Mouse (Mus musculus): Measurements from ENCODE around the gene Clk4.

Gene Clk4

DNA sequence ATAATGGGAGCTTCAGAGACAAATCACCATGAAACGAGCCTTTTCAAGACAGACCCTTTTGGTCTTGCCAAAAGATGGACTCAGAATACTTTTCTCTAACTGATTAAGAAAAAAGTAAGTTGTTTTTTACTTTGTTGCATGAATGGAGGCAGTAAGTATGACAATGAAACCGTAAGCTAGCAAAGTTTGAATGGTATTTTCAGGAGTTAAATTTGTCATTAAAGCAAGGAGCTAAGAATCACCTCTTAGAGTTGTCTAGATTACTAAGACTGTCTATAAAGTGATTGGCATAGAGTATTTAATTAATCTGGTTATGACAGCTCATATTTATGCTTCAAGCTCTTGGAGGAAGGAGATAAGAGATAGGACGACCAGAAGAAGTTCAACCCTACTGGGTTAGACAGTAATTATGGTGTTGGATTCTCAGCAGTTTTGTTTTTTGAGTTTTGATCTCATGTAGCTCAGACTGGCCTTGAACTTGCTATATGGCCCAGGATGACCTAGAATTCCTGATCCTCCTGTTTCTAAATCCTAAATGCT, at the start of gene Clk4:
Clk4 (plus strand) TSS at position 51 of the 540 bp plus-strand sequence.
- no peak for TF ChIP-seq GATA4 (IDR thresholded peaks at IDR 0.05; ENCODE audit: insufficient replicate concordance, low read length)

DNA sequence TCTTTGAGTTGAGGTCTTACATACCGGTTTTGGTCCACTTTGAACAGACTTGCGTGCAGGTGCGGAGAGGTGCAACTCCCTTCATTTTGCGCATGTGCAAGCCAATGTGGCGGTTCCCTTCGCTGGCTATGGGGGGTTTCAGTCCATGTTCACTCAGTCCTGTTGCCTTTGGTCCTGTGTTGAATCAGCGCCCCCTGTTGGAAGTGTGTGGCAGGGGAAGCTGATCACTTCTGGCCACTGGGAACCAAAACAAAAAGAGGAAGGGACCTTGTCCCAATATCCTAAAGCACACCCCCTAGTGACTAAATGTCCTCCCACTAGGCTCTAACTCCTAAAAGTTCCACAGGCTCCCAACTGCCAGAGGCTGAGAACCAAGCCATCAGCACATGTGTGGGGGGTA, 47.5 kb upstream of the Clk4 start:
- no peak for TF ChIP-seq GATA4 (IDR thresholded peaks at IDR 0.05; ENCODE audit: insufficient replicate concordance, low read length)

DNA sequence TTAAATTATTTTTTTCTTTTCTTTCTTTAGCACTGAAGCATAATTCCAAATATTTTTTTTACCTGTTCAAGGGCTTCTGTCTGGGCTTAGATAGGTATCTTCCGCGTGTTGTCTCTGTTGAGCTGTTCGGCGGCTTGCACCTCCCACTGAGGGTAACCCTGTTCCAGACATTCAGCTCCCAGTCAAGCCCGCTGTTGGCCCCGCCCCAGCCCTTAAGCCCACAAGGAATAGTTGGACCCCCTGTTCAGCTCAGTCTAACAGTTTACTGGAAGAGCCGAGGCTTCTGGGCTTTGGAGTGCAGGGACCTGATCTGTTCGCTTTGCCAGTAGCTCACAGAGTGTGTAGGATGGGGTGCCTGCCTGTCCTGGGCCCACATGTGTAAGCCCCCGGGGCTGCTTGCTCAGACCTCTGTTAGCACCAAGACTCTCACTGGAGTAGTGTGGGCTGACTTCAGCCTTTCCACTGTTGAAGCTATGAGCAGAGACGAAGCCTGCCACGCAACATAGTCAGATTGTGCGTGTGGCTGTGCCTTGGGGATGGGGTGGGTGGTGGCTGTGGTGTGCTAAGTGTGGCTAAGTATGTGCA, 42.0 kb upstream of the Clk4 start:
- no peak for TF ChIP-seq GATA4 (IDR thresholded peaks at IDR 0.05; ENCODE audit: insufficient replicate concordance, low read length)

DNA sequence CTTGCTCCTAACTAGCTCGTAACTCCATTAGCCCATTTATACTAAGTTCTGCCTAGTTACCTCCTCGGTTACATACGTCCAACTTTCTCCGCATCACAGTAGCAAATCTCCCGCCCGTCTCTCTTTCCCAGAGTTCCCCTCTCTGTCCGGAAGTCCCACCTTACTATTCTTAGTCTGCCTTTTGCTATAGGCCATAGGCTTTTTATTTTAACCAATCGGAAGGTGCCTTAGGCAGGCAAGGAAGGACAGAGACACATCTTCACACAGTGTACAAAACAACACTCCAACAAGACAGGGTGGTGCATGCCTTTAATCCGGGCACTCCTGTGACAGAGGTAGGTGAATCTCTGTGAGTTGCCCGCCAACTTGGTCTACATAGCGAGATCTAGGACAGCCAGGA, 41.2 kb upstream of the Clk4 start, which contains the start of gene Gm12569:
Gm12569 (plus strand) TSS at position 166 of the 400 bp plus-strand sequence.
- no peak for TF ChIP-seq GATA4 (IDR thresholded peaks at IDR 0.05; ENCODE audit: insufficient replicate concordance, low read length)

DNA sequence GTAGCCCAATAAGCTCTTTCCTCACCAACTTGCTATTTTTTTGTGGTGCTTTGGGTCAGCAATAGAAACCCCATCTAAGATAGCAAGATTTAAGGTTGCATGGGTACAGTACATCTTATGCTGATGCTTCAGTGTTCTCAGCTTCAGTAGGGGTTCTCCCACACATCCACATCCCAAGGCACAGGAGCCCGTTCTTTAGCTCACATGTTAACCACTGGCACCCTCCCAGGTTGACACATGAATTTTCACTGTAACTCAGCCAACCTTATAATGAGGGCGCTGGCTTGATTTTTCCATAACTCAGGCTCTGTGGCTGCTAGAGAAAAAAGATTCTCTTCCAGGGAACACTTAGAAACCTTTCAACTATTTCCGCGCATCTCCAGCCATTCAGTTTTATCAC, 34.4 kb upstream of the Clk4 start:
- TF ChIP-seq GATA4 (IDR thresholded peaks at IDR 0.05; ENCODE audit: insufficient replicate concordance, low read length): no peak

DNA sequence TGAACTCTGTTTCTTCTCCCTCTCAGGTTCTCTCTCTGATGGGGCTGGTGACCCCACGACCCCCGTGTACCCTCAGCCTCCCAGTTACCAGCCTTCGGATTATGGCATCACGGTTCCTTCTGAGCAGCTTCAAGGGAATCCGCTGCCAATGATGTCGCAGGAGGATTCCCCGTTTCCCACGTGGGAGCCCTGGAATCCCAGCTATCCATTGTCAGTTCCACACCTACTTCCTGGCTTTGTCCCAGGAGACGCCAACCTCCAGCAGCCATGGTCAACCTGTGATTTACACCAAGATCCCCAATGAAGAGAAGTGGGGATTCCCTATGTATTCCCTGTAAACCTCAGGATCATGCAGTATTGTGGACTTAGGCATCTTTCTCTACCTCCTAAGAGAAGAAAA, 26.9 kb upstream of the Clk4 start:
- TF ChIP-seq GATA4 (IDR thresholded peaks at IDR 0.05; ENCODE audit: insufficient replicate concordance, low read length): no peak

DNA sequence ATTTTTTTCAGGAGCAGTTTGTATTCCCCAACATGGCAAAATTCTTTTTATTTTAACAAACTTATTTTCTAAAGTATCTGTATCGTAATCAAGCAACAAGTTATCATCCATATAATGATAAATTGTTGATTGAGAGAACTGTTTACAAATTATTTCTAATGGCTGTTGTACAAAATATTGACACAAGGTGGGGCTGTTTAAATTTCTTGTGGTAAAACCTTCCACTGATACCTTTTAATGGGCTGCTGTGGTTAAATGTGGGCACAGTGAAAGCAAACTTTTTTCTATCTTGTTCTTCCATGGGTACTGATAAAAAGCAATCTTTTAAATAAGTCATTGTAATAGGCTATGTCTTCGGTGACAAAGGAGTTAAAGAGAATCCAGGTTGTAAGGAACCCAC, 18.6 kb upstream of the Clk4 start:
- no peak for TF ChIP-seq GATA4 (IDR thresholded peaks at IDR 0.05; ENCODE audit: insufficient replicate concordance, low read length)

DNA sequence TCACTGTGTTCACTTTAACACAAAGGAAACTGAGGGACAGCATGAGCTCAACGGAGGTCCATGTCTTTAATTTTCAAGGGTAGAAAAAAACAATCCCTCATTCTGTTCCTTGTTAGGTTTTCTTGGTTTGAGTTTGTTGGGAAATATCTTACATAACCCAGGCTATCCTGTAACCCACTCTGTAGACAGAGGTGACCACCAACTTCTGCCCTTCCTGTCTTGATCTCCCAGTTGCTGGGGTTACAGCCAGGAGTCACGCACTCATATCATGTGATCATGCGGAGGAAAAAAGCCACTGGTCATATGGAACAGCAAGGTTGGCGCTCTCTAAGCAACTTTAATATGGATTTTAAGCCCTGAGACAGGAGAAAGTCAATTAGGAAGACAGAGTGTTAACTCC, 4.5 kb upstream of the Clk4 start:
- TF ChIP-seq GATA4 (IDR thresholded peaks at IDR 0.05; ENCODE audit: insufficient replicate concordance, low read length): no peak

DNA sequence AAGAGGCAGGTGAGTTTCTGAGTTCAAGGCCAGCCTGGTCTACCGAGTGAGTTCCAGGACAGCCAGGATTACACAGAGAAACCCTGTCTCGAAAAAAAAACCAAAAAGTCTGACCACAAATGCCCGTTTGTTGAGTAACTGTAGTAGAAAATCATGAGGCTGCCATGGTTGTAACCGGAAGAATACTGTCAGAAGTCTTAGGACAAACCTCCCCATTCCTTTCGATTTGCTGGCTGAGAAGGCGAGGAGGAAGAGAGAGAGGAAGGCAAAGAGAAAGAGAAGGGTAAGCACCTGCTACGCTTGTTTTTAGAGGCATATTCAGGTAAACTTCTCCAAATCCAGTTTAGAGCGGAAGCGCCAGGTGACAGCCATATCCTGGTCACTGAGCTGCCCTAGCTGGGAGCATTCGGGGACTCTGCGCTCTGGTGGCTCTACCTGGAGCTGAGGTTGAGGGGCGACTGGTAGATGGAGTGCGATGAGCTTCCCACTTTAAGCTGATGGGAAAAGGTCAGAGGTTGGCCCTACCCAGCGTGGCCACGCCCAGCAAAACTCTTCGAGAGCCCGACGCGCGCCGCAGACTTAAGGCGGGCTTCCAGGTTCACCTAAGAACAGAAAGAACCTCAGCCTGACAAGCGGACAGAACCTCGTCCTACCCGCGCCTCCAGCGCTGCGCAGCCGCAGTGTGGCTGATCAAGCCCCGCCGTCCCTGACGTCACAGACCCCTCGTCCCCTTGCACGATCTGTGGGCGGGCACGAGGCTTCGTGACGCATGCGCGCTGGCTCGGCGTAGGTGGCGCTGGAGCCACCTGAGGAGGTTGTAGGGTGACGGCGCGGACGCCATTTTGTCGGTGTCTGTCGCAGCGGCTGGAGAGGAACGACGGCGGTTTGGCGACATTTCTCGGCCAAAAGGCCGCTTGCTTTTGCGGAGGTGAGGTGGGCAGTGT, 1.1 kb downstream of the Clk4 start, which contains the start of gene BC049762:
BC049762 (minus strand) TSS at position 705 of the 944 bp plus-strand sequence.
- TF ChIP-seq GATA4 (IDR thresholded peaks at IDR 0.05; ENCODE audit: insufficient replicate concordance, low read length): no peak; the same call in 1 of the 2 replicates

DNA sequence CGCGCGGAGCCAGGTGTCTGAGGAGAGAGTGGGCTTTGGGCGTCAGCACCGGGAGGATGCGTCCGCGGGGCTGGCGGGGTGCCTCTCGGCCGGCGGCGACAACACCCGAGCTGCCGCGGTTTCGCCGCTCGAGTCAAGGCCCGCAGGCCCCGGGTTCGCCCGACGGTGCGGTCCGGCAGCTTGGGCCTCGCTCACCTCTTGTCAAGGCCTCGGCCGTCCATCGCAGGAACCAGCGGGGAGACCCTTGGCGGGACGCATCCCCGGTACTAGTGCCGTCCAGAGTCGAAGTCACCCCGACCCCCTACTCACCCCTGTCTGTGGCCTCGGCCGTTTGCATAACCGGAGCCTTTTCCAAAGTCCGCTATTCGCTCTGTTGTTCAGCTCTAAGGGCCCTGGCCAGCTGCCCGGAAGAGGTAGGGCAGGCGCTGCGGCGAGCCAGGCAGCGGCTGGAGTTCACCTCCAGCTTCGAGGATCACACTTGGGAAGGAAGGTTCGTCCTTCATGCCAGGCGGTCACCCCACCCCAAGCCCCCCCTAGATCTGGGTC, 1.8 kb downstream of the Clk4 start:
- no peak; the same call in 1 of the 2 replicates for TF ChIP-seq GATA4 (IDR thresholded peaks at IDR 0.05; ENCODE audit: insufficient replicate concordance, low read length)

DNA sequence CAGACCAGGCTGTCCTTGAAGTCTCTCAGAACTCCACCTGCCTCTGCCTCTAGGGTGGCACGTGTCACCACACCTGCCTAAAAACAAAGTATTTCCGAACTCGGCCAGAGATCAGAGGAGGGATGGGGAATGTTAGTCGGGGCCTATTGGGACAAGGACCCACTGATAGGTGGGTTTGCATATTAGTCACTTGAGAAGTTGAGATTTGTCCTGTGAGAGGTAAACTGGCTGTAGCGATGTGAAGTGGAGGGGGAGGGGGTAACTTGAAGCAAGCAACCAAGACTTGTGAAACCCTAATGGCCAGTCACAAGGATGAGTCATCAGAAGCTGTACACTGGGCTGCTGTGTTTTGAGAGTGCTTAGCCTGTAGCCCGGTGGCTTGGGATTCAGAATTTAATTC, 2.8 kb downstream of the Clk4 start:
- TF ChIP-seq GATA4 (IDR thresholded peaks at IDR 0.05; ENCODE audit: insufficient replicate concordance, low read length): no peak

DNA sequence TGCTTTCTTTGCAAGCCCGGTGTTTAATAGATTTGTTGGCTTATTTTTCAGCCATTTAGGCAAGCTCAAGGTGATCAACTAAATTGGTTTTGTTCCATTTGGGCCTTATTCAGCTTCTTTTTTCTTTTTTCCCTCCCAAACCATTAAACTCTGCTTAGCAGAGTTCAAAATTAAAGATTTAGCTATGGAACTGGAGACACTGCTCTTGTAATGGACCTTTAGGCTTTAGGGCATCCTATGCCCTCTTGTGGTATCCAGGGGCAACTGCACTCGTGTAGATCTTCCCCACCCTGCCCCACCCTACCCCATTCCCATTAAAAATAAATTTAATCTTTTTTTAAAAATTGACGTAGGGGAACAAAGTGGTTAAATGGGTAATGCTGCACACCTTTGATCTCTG, 3.8 kb downstream of the Clk4 start:
- no peak for TF ChIP-seq GATA4 (IDR thresholded peaks at IDR 0.05; ENCODE audit: insufficient replicate concordance, low read length)

DNA sequence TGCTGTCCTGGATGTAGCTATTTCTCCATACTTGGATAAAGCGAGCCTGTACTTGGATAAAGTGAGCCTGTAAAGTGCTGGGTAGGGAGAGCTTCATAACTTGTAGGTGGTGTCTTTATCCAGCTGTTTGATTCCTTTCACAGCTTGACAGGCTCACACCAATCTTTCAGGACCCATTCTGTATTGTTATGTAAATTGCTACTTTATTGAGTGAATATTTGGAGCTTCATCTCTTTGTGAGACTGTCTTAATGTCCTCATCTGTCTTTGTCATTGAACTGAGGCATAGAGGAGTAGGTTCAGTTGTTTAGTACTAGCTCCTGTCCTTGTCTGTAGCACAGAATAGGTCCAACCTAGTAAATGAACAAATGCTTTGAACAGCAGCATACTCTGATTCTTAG, 12.9 kb downstream of the Clk4 start:
- TF ChIP-seq GATA4 (IDR thresholded peaks at IDR 0.05; ENCODE audit: insufficient replicate concordance, low read length): no peak

DNA sequence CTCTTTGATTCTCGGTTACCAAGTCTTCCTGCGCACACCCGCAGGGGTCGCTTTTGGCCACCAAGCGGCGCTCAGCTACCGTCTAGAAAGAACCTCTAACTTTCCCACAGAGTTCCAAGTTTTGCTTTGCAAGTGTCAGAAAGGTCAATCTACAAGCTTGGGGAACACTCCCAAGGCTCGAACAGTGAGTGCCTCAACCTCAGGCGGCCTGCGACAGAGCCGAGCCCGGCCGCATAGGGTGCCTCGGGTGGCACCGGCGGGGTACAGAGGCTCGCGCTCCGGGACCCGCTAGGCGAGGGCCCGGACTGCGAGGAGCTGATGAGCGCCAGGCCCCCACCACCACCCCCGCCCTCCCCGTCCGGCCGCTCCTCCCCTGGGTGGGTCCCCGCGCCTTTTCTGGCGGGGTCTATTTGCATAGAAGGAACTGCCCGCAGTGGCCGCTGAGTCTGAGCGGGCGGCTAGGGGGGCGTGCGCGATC, 28.1 kb downstream of the Clk4 start, which contains the start of gene Col23a1:
Col23a1 (plus strand) TSS at position 357 of the 478 bp plus-strand sequence.
- no peak for TF ChIP-seq GATA4 (IDR thresholded peaks at IDR 0.05; ENCODE audit: insufficient replicate concordance, low read length)
